Mouse (Mus musculus) CD4-positive helper T cell, adult 2 months (primary cell): ENCODE results near the gene Gabrb1.

Experiments used
- DNase-seq: peaks from one replicate; pipeline ENCODE4 v3.0.0-alpha.2; 2012; ENCODE audit warnings: low read depth, missing footprints, low spot score

Gene Gabrb1

GRCm38 (mm10) chr5:72159537-72159936, 501.6 kb downstream of the Gabrb1 start:
- DNase-seq = peak; percentile 72

DNA sequence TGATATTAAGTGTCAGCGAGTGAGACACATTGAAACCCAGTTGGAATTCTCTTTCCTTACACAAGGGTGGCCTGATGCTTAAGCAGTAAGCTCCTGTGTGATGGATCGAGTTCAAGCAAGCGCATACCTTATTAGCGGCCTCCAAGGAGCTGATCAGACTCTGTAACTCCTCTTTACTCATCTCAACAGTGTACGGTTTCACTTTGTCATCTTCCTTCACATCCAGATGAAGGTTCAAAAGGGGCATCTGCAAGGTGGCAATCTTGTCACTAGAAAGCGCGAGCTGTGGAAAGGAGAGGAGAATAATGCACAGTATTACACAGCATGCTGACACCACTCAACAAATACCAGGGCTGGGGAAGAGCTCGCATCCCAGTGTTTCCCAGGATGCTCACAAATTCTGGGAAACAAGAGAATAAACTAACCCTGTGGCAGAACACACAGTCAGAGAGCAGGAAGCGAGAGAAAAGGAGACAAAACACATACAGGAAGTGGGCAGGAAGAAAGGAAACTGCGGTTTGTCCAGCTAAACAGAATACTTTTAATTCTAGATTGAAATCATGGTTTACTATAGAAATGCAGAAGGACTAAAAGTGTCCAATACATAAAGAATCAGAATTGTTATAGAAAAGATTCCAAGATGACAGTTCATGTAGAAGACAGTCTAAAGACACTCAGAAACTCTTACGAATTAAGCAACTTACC, 503.0 kb downstream of the Gabrb1 start:
- peak; percentile 64 for DNase-seq

DNA sequence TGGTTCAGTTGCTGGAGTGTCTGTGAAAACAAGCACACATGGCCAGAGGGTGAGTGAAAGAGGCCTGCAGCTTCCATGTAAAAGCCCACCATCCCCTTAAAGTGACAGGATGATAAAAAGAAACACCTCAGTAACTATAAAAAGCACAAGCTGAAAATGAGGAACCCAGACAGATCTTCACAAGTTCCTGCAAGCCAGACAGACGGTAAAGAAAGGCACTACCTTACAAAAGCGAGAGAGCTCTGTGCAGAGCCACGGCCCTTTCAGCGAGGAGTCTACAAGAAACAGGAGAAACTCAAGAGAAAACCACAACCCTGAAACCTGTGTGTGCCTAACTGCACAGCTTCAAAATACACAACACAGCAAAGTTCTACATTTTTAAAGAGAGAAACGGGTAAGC, 504.9 kb downstream of the Gabrb1 start:
- peak; percentile 42 for DNase-seq

DNA sequence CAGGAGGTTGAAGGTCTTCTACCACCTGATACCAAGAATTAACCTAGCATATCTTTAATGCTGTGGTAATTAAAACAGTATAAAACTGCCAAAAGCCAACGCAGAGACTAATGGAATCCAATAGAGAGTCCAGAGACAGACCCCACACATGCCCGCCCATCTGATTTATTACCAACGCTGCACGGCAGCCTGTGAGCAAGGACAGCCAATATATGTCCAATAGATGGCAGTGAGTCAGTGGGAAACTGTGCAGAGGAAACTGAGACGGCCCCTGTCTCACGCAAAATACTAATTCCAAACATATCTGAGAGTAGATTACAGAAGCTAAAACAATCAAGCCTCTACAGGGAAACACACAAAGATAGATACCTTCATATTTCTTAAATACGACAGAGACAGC, 506.5 kb downstream of the Gabrb1 start:
- no peak for DNase-seq

DNA sequence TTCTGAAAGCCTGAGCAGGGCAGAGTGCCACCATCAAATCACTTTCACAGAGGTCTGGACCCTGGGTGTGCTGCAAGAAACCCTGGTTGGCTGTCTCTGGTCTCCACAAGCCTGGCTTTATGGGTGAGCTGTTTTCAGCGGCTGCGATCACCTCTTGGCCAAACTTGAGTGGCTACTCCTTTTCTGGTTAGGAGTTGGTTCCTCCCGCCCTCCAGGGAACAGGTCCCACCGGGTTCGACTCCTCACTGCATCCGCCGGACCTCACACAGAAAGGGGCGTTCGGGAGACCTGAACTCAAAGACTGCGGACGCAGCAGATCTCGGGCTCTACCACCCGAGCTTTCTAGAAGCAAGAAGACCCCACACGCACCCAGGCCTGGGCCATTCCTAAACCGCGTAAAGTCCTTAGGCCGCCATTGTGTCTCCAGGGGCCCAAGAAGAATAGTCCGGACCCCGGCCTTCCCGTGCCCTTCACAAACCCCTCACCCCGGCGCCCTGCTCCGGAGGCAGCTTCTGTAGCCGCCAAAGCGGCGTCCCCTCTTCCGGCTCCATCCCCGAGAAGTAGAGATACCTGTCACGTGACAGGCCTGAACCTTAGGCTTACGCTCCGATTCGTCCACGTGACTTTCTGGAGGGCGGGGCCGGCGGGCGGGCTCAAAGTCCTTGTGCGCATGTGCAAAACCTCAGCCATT, 509.8 kb downstream of the Gabrb1 start, which contains the start of gene Commd8:
Gene Commd8 (minus strand): TSS at position 596 of the 691 bp plus-strand sequence.
- peak; percentile 94 for DNase-seq

DNA sequence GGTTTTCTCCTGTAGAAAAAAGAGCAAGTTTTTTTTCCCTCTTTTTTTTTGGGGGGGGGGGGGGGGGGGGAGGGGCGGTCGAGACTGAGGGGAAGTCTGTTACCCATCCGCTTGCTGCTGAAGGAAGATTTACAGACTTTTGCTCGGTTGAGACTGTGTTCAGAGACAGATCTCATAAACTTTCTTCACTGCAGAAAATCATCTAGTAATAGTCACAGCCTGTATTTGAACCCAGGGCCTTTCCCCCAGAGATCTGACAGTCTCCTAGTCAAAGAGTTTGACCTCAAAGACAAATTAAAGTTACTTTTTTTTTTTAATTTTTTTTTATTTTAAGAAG, 510.3 kb downstream of the Gabrb1 start:
- DNase-seq = no peak

DNA sequence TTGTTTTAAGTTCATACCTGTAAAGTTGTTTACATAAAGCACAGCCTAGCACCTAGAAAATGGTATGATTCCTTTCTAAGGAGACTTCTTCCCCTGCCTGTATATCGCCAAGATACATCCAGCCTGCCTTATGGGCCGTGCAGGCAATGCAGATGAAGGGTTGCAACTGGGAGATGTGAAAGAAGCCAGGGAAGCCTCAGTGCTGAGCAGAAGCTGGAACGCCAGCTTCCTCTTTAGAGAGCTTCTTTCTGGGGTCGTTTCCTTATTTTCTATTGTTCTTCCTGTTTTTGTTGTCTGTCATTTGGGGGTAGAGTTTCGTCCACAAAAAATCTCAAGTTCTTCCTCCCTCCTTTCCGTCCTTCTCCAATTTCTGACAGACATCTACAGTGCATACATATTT, 512.2 kb downstream of the Gabrb1 start:
- no peak for DNase-seq

GRCm38 (mm10) chr5:72172675-72173074, 514.8 kb downstream of the Gabrb1 start:
- peak; percentile 62 for DNase-seq

DNA sequence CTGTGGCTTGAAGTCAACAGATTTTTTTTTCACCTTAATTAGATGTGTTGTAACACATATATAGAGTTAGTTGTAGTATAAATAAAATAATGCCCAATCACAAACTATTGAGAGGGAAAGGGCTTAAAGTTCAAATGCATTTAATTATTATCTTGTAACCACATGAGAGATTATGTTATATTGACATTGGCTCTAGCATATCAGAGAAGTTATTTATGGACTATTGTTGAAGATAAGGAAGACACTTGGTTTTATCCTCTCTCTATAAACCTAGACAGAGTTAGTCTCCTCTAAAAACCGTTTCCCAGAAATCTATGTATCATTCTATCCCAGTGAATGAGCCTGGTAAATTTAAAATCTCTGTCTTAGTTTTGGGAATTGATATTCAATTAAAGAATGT, 515.6 kb downstream of the Gabrb1 start:
- no peak for DNase-seq

DNA sequence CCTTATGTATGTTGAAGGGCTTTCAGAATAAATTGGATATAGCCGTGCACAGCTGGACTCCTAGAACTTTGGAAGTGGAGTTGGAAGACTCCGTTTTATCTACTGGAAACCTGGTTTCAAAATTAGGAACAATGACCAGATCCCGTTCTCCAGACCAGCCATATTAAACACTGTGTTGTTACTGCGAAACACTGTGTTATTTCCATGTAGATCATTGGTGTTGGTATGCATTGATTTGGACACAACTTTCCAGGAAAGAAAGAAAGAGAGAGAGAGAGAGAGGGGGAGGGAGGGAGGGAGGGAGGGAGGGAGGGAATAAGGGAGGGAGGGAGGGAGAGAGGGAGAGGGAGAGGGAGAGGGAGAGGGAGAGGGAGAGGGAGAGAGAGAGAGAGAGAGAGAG, 517.1 kb downstream of the Gabrb1 start:
- DNase-seq = no peak

GRCm38 (mm10) chr5:72175530-72175929, 517.6 kb downstream of the Gabrb1 start:
- DNase-seq = no peak

DNA sequence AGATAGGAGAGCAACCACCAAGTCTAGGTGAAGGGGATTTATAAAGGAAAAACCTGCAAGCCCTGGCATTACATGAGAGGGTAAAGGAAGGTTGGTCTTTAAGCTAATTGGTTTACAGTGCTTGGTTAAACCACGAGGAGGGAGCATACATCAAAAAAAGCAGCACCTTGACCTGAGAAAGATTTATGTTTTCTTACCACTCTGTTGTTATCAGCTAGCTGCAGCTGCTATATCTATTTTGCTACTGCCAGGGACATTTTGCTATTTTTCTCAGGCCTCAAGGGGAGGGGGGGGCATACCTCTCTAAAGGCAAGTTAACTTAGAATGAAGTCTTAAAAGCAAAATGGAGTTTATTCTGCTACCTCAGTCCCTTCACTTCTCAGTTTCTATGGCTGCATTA, 523.3 kb downstream of the Gabrb1 start:
- no peak for DNase-seq

DNA sequence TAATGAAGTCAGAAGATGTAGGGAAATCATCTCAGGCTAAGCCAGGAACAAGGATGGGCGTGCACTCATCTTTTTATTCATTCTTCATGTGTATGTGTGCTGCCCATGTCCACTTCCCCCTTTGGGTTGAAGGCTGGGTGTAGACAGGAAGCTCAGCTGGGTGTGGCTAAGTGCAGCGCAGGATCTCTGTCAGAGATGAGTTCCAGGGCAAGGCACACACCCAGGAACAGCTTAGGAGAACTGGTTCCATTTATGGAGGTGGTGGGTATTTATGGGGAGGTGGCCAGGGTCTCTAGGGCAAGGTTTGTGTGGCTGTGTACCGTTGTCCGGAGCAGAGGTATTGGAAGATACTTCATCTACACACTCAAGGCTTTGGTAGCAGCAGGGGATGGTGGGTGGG, 524.9 kb downstream of the Gabrb1 start:
- DNase-seq = peak; percentile 71

DNA sequence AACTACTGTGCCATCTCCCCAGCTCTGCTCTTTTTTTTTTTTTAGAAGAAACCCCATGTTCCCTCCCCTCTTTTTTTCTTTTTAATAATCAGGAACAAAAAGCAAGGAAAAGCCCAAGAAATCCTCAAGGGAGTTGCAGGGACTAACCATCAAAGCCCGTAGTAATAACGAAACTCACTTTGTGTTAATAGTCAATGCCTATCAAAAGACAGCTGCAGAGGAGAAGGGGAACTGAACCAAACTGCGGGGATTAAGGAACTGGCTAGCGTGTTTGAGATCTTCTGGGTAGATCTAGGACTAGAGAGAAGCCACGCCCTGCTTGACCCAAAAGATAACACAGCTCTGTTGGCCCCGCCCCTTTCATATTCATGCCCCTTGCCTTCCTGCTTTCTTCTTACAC, 526.0 kb downstream of the Gabrb1 start:
- DNase-seq = no peak

- no peak for DNase-seq
Measured at GRCm38 (mm10) chr5:72184437-72185100, 526.7 kb downstream of the Gabrb1 start.

DNA sequence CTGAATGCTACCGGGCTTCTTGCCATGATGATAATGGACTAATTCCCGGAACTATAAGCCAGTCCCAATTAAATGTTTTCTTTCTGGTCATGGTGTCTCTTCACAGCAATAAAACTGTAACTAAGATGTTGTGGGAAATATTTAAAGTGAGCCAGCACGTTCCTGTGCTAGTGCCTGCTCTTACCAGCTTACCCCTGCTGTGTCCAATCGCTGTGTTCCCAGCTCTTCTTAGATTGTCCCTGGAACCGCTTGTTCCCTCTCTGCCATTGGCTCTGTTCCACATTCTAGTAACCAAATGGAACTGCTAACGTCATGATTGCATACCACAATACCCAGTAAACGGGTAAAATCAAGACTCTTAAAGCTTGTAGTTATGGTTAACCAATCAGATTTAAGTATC, 533.2 kb downstream of the Gabrb1 start:
- DNase-seq = no peak

GRCm38 (mm10) chr5:72191932-72192331, 534.0 kb downstream of the Gabrb1 start:
- DNase-seq = no peak

GRCm38 (mm10) chr5:72195442-72195841, 537.5 kb downstream of the Gabrb1 start:
- no peak for DNase-seq
